Mouse (Mus musculus) lung, postnatal 0 days (tissue): ENCODE measurements around the gene Lmna.

Experiments used
- CTCF ChIP-seq: IDR thresholded peaks from 2 replicates; pipeline ENCODE4 v1.5.1; 2016; ENCODE audit warnings: antibody characterized with exemption, mild to moderate bottlenecking
- EP300 ChIP-seq: IDR thresholded peaks from 2 replicates; pipeline ENCODE4 v1.6.1; 2016; ENCODE audit warnings: antibody characterized with exemption, mild to moderate bottlenecking, control low read depth

GRCm38 (mm10) chr3:88529204-88530000 is 19.6 kb upstream of the Lmna start:
- no peak for TF ChIP-seq CTCF
- TF ChIP-seq EP300 = no peak
